Mouse (Mus musculus) left cerebral cortex, adult 2 months (tissue): ENCODE results near the gene 1700025G04Rik. TPM values are rescaled to one million over a fixed set of nuclear protein-coding genes. Genes with fewer than 3 reads are reported as not detected.
"Not testable (repeated sequence)": the region's sequence is repeated elsewhere in the genome, so short reads cannot be mapped to it uniquely, and the experiment has no call there.

Experiments
- DNase-seq, 2 experiments: peaks; one replicate each; pipeline ENCODE4 v3.0.0; 2021 to 2022; ENCODE audit warnings: low spot score in 2 of 2, mixed read lengths in 1 of 2; ENCODE audit errors: extremely low spot score in 1 of 2
- H3K27ac ChIP-seq: fragments of 200-600 bp; 2 replicates; pipeline ENCODE4 v1.8.1; 2022
- H3K4me3 ChIP-seq: fragments of 200-600 bp; 2 replicates; pipeline ENCODE4 v1.8.1; 2022
- CTCF ChIP-seq: fragments of 200-600 bp; IDR thresholded peaks from 2 replicates; pipeline ENCODE4 v1.8.1; 2022; ENCODE audit warnings: antibody characterized with exemption, mild to moderate bottlenecking, moderate library complexity
- intact Hi-C: fragments of 180-260 bp; cut with DNase I; formaldehyde crosslinking; loops from one replicate; pipeline ENCODE4 v1.15.1; 2025
- total RNA-seq, 2 experiments: library from RNA; stranded (reverse); gene quantifications; 2 replicates each; pipeline ENCODE4 v1.2.3; 2021

Gene 1700025G04Rik
- total RNA-seq, 2 experiments from 2014 or later = 68.1 to 75.8 TPM

DNA sequence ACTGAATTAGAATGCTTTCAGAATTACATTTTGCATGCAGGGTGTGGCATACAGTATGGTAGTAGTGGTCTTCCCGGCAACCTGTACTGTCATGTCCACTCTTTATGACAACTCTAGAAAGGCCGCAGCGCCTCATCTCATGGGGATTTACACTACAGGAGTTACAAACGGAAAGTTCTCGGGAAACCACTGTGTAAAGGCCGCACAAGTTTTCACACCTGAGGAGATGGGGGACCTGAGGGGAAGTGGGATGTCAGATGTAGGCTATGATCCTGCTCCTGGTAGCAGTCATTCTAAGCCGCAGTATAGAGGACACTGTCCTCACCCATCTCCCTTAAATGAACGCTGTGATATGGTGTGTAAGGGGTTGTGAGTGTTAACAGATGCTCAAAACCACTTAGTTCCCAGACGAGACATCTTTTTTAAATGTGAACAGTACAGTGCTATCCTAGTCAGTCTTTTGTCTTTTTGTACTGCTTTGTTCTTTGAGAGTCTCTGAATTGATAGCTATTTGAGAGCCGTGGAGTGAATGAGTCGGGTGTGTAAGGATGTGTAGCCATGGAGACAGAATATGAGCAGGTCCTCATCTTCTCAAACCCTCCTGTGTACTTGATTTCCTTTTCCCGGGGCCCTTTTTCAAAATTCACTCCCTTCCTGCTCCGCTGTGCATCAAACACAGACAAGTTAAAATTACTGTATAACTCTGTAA lies 277.8 kb downstream of the 1700025G04Rik start:
- no peak overlapping the region for H3K4me3 ChIP-seq
- TF ChIP-seq CTCF = no peak
- DNase-seq = no peak
- no peak overlapping the region for H3K27ac ChIP-seq
- intact Hi-C loops = no loop called here

DNA sequence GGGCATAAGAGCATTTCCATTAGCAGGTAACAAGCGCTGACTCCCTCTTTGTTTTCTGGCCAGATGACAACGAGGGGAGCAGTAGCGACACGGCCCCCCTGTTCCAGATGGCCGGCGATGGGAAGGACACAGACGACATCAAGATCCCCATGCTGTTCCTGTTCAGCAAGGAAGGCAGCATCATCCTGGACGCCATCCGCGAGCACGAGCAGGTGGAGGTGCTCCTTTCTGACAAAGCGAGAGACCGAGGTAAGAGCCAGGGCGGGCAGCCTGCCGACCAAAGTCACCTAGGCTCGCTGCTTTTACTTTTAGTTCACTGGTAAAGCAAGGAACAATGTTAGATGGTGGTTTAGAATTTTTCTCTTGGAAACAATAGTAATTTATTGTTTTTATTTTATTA lies 278.5 kb downstream of the 1700025G04Rik start:
- no peak overlapping the region for H3K4me3 ChIP-seq
- intact Hi-C loops = no loop called here
- no peak overlapping the region for H3K27ac ChIP-seq
- DNase-seq = no peak
- no peak for TF ChIP-seq CTCF

DNA sequence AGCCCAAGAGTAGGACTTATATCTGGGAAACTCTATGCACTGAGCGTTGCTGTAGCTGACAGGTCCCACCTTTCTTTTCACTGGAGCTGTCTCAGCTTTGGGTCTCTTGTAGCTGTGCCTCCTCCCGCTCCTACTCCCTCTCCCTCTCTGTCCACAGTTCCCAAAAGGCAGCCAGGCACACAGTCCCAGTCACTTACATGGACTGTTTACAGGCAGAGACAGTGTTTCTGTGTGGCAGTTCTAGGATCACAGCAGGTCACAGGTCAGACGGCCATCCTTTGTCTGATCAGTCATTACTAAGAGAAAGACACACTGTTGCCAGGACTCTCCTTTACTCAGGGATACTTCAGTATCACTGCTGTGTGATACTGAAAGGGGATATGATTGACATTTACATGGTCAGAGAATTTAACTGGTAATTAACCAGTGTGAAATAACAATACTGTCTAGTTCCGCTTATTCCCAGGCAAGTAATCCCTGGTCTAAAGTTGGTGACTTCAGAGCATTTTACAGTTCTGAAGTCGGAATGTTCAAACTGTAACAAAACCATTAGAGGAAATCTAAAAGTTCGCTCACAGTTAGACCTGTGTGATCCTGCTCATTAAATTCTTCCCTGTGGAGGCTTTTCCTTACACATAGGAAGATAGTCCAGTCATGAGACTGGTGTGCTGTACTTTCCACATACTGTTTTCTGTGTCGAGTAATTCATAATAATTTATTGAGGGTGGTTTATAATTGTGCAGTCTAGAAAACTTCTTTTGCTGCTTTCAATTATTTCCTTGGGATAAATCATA lies 279.1 kb downstream of the 1700025G04Rik start:
- no peak for TF ChIP-seq CTCF
- DNase-seq = no peak
- H3K4me3 ChIP-seq = no peak overlapping the region
- no peak overlapping the region for H3K27ac ChIP-seq
- intact Hi-C loops = no loop called here

DNA sequence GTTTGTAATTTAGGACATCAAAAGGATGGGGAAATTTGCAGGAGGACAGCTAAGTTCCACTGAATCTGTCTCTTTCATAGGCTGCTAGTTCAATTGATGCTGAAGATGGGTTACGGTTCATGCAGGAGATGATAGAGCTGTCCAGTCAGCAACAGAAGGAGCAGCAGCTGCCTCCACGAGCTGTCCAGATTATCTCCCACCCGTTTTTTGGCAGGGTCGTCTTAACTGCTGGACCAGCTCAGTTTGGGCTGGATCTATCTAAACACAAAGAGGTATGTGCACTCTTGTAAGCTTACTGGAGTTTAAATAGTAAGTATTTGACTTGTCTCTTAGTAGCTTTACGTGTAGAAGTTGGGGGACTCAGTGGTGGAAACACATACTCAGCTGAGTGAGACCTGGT lies 282.6 kb downstream of the 1700025G04Rik start:
- Histone ChIP-seq H3K4me3 (no peak overlapping the region), H3K27ac (no peak overlapping the region)
- intact Hi-C loops = no loop called here
- TF ChIP-seq CTCF = no peak
- DNase-seq = no peak

DNA sequence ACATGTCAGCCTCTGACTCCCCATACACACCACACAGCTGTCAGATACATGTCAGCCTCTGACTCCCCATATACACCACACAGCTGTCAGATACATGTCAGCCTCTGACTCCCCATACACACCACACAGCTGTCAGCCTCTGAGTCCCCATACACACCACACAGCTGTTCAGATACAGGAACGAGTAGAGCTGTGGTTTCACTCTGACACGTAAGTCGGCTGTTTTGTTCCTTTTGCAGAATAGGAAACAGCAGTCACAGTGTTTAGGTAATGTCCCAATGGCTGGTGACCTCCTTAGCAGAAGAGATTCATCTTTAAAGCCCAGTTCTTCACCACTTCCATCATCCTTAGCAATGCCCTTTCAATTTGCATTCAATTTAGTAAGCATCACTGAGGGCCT lies 287.1 kb downstream of the 1700025G04Rik start:
- H3K4me3 ChIP-seq, H3K27ac ChIP-seq, intact Hi-C loops, DNase-seq: not testable (repeated sequence)
